Mouse (Mus musculus) spleen, embryonic (tissue): Measurements from ENCODE around the gene Tbc1d10b.

Experiments used
- CTCF ChIA-PET: fragments of 350-600 bp; sonication (Branson Sonifier 250); formaldehyde crosslinking; loops from one replicate; lab custom pipeline; 2022; lab: Charles Lee

The Tbc1d10b gene

DNA sequence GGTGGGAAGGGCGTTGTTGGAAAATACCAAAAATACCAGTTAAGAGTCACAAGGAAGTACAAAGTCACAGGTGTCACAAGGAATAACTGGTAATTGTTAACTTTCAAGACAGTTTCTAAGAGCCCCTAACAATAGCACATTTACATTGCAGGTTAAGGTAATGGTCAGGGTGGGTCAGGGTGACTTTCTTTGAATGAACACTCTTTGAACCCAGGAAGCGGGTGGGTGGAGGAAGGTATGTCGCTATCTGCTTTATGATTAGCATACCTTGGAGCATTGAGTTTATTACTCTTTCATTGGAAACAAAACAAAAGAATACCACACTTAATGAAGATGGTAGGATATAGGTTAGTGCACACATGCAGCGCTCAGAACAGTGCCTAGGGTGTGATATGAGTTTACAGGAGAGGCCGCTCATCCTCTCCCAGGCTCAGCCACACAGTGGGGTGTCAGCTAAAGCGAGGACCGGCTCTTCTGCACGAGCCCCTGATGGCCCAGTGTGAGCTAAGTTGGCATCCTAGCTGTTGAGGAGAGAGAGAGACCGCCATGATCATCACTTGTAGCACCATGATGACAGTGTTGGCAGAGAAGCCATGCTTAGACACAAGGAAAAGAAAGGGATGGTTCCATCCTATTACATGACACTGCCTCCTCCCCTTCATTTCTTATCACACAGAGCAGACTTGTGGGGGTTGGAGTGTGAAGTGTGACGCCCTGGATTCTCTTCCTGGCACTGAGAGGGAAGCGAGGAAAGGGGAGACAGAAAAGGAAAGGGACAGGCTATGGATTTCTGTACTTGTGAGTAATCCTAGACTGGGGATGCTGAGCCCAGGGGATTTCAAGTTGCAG lies 17.1 kb upstream of the Tbc1d10b start:
- CTCF ChIA-PET, result interaction anchor here (0.7 kb wide), 1 partner anchor 8 kb away, joined by 3 read pairs; no protein-coding TSS in a partner anchor

DNA sequence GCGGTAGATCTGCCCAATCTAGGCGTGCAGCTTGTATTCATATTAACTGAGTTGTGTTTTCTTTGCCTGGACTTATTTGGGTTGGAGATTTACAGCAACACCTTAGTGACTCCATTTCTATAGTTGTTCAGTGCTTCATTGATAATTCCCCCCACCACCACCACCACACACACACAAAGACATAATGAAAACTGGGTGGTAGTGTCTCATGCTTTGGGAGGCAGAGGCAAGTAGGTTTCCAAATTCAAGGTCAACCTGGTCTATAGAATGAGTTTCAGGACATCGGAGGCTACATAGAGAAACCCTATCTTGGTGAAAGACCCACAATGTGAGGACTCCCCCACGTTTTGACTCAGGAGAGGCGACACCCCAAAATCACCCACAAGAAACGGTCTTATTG lies 16.3 kb upstream of the Tbc1d10b start:
- CTCF ChIA-PET, result no interaction called here

DNA sequence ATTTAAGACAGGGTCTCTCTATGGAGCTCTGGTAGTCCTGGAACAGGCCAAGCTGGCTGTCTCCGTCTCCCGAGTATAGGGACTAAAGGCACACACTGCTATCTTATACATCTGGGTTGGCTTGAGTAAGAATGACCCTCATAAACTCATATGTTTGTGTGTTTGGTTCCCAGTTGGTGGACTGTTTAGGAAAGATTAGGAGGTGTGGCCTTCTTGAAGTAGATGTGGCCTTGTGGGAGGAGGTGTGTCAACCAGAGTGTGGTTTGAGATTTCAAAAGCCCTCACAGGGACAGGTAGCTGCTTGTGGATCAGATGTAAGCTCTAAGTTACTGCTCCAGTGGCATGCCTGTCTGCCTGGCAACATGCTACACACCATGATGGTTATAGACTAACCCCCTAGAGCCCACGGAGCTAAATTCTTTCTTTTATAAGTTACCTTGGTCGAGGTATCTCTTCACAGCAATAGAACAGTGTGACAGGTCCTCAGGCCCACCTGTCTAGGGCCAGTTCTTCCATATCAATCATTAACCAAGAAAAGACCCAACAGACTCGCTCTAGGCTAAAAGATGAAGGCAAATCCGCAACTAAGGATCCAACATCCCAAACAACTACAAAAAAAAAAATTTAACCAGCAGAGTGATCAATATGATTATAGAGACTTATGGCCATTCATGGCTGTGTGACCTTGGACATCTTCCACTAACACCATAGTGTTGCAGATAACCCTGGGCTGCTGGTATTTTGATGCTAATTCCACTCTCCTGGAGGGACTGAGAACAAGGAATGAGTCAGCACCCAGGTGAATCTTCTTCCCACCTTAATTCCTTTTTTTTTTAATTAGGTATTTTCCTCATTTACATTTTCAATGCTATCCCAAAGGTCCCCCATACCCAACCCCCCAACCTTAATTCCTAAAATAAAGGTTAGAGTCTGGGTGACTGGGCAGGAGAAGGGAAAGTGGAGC lies 15.5 kb upstream of the Tbc1d10b start:
- CTCF ChIA-PET, result interaction anchor here (0.6 kb wide), 2 partner anchors 223 to 296 kb away, joined by 3 read pairs; no protein-coding TSS in a partner anchor

DNA sequence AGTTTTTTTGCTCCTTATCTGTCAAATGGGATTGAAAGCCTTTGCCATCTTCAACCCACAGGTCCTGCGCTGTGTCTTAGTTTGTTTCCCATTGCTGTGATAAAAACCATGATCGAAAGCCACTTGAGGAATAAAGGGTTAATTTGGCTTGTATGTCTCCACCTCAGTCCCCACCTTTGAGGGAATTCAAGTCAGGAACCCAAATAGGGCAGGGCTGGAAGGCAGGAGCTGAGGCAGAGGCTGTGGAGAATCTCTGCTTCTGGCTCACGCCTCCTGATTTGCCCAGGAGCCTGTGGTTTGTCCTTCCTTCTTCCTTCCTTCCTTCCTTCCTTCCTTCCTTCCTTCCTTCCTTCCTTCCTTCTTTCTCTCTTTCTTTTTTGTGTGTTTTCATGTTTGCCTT lies 14.8 kb upstream of the Tbc1d10b start:
- CTCF ChIA-PET, result interaction anchor here (0.6 kb wide), 2 partner anchors 222 to 295 kb away, joined by 3 read pairs; no protein-coding TSS in a partner anchor

DNA sequence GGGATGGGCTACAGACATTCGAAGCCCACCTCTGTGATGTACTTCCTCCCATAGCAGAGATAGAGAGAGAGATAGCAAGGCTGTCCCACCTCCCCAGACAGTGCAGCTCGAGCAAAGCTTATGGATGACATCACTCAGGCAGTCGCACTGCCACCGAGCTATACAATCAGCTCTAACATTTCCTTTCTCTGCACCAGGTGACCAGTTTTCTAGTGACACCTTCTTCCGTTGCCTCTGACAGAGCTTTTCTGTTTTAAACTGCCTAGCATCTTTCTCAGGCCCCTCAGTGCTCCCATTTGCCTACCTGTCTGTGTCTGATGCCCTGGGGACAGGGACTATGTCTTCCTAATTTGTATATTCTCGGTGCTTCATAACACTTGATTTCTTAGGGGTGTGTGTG lies 12.2 kb upstream of the Tbc1d10b start:
- CTCF ChIA-PET, result interaction anchor here (0.6 to 0.7 kb wide), 4 partner anchors 23 to 593 kb away, joined by 3 to 7 read pairs (median 3); no protein-coding TSS in a partner anchor

DNA sequence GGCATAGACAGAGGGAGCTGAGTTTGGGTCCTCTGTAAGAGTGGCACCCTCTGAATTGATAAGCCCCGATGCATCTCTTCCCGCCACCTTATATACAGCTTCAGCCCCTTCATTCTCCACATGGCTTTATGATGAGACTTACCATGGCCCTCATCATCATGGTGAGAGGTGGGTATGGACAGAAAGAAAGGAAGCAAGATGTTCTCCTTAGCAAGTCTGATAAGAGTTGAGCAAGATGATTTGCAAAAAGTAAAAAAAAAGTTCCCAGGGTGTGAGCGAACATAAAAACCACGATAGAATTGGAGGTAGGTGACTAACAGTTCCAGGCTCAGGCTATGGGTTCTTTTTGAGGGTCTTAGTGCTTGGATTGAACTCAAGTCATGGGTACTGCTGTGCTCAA lies 10.4 kb upstream of the Tbc1d10b start:
- CTCF ChIA-PET, result interaction anchor here (0.6 to 0.7 kb wide), 2 partner anchors 8 to 202 kb away, joined by 9 to 14 read pairs; partner anchors contain the start of gene Pagr1b

DNA sequence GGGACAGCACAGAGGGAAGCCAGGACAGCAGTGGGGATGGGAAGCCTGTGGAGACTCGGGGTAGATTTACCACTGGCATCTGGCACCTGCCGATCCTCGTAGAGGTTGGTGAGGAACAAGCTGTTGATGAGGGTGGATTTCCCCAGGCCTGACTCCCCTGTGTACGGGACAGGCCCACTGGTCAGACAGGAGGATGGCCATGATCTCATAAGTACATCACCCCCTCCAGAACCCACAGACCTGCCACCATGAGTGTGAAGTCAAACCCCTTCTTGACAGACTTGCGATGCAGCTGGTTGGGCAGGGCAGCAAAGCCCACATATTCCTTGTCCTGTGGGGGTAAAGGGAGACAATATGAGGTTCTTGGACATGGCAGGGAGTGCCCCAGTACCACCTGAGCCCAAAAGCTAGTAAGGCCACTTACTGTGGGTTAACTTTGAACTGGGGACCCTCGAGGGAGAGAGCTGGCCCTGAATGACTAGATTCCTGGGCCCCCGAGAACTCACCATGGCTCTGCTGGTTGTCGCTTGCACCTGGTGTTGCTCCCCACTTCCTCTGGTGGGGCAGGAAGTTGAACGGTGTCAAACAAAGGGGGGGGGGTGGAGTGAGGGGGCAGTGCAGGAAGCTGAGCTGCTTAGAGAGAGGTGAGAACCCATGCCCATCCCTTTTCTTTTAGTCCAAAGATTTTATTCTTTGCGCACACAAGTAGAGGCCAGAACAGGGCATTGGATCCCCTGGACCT lies 9.8 kb upstream of the Tbc1d10b start:
- CTCF ChIA-PET, result interaction anchor here (0.6 kb wide), 2 partner anchors 8 to 174 kb away, joined by 3 to 9 read pairs; no protein-coding TSS in a partner anchor

DNA sequence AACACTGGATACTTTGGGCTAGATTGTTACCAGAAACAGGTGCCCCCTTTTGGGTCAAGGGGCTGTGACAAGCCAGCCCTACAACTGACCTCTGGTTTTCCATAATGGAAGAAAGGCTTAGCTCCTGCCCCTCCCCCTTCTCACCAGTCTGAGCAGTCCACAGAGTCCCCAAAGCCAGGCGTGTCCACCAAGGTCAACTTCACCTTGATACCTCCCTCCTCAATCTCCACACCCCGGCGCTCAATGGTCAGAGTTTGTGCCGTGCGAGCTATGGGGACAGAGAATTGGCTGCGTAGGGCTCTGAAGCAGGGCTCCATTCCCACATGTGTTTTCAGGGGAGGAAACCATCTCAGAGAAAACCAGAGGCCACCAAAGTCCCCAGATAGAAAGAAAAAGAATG lies 9.2 kb upstream of the Tbc1d10b start:
- CTCF ChIA-PET, result interaction anchor here (0.6 kb wide), 3 partner anchors 8 to 174 kb away, joined by 3 read pairs; no protein-coding TSS in a partner anchor

DNA sequence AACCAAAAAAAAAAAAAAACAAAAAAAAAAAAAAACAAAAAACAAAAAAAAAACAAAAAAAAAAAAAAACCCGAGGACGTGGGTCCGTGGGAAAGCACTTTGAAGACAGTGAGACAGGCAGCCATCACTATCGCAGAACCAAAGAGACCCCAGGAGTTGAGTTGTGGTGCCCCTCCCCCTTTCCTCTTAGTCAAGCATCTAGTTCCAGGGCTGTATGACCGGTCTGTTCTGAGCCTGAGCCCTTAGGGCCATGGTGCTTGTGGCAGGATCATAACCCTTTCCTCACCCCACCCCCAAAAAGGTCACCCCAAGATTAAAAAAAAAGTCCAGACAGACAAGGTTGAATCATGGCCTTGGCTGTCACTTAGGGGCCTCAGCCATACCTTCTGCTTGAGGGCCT lies 8.0 kb upstream of the Tbc1d10b start:
- CTCF ChIA-PET, result no interaction called here

DNA sequence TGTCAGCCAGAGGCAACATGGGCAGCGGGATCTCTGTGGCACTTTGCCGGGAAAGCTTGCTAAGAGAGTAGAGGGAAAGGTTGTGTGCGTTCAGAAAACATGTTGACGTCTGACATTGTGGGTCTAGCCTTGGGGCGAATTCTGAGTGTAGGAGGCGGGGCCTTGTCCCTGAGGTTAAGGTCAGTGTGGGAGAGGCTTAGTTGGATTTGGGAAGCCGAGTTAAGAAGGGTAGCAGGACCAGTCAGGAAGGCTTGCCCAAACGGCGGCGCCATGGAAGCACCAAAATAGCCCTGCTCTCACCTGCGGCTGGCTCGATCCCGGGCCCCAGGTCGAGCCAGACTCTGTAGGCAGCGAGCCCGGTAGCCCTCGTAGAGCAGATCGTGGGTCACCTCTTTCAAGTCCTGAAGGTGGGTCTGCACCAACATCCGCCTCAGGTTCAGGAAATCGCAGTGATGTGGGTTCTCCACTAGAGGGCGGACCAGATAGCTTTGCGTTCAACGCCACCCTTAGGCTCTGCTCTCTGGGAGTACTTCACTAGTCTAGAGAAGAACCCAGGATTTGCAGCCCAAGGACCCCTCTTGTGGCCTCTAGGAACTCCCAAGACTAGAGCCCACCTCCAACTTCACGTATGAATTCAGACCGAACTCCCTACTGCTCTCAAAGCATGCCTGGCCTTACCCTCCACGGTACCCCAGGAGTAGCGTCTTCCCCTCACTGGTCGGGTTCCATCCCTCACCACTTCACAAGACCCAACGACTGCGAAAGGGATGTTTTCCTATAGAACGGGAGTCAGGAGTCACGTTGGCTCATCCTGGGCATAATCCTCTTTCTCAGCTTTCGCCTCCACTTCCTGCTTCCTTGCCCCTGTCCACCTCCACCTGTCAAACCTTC lies 7.0 kb upstream of the Tbc1d10b start:
- CTCF ChIA-PET, result no interaction called here

DNA sequence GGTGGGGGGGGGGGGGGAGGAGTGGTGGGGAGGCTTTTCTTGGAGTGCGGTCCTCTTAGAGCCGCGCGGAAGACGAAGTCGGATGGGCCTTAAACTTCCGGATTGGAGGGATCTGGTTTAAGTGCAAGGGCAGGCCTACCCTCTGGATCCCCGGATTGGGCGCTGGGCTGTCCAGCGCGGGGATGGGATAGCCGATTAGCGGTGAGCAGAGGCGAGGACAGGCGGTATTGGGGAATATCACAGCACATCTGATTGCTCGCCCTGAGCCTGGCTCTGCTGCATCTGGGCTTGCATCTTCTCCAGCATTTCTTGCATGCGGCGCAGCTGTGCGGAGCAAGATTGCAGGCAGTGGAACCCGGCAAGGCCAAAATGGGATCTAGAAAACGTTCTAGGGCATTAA lies 6.3 kb upstream of the Tbc1d10b start:
- CTCF ChIA-PET, result interaction anchor here (0.7 to 1.1 kb wide), 2 partner anchors 13 to 104 kb away, joined by 6 to 10 read pairs; no protein-coding TSS in a partner anchor

DNA sequence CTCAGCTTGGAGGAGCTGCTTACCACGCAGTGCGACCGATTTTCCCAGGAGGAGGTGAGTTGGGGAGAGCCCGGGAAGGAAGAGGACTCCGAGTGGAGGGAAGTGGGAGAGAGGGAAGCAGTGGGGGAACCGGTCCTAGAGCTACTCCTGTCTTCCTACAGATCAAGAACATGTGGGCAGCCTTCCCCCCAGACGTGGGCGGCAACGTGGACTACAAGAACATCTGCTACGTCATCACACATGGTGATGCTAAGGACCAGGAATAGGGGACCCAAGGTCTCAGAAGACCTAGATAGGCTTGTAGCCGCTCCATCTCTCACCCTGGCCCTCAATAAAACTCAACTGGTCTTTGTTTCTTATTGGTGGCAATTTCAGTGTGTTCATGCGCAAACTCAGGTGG lies 5.7 kb upstream of the Tbc1d10b start:
- CTCF ChIA-PET, result interaction anchor here (0.7 to 1.1 kb wide), 3 partner anchors 14 to 103 kb away, joined by 3 to 10 read pairs (median 6); no protein-coding TSS in a partner anchor

DNA sequence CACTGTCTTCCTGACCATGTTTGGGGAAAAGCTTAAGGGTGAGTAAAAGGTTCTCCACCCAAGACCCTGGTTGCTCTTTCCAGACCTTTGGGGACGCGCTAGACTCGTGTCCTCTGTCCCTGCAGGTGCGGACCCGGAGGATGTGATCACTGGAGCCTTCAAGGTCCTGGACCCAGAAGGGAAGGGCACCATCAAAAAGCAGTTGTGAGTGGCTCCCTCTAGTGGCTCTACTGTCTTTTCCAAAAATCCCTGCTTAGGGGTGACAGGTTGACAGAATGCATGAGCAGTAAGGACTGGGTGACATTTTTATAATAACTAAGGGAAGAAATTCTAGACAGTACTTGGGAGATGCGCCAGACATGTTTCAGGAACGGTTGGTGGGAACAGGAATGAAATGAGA lies 5.2 kb upstream of the Tbc1d10b start:
- CTCF ChIA-PET, result interaction anchor here (0.7 to 1.1 kb wide), 3 partner anchors 14 to 90 kb away, joined by 3 to 6 read pairs (median 4); no protein-coding TSS in a partner anchor

DNA sequence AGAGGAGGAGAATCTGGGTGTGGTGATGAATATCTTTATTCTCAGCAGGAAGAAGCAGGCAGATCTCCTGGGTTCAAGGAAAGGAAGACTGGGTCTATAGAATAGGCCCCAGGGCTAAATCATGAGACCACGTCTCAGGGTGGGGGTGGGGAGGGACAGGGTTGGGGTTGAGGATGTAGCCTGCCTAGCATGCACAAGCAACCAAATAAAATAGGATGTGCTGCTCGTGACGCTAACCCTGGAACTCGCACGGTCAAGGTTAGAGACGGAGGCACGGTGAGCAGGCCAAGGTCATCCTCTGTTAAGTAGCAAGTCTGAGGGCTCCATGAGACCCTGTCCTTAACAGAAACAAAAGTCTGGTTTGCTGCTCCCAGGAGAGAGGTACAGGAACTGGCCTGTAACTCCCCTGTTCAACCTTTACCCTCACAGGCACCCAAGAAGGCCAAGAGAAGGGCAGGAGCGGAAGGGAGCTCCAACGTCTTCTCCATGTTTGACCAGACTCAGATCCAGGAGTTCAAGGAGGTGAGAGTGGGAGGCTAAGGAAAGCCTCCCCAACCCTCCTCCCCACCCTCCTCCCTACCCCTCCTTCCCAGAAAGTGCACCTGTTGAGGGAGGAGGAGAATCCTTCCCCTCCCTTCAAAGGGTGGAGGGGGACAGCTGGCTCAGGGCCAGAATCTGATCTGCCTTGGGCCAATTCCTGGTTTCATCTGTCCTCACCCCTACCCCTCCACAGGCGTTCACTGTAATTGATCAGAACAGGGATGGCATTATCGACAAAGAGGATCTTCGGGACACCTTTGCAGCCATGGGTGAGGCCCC lies 4.4 kb upstream of the Tbc1d10b start:
- CTCF ChIA-PET, result interaction anchor here (0.5 to 1.1 kb wide), 3 partner anchors 28 to 91 kb away, joined by 3 to 4 read pairs (median 3); no protein-coding TSS in a partner anchor

DNA sequence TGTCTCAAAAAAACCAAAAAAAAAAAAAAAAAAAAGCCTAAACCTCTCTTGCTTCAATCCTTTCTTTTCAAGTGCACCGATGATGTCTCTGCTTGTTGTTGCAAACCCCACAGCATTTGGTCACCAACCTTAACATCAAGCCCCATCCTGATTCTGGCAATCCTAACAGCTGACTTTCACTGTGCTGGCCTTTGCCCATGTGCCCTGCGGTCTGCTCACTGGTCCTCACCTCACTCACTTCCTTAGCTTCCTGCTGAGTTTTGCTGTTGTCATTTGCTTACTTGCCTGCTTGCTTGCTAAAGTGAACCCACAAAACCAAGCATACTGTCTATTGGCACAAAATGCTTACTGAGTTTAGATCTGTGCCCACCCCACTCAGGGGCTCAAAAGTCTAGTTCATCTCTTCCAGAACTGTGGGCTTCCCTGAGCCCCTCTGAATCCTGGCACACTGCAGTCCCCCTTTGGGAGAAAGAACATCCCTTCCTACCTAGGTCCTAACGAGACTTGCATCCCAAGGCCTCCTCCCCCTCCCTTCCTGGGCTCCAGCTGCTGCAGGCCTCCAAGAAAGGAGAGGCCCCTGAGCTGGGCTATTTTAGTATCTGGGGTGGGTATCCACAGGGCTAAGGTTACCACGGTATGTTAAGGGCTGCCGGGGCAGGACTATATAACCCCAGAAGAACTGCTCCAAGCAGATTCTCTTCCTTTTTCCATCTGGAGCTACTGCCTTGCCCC lies 2.9 kb upstream of the Tbc1d10b start:
- CTCF ChIA-PET, result interaction anchor here (0.6 kb wide), 1 partner anchor 715 kb away, joined by 3 read pairs; no protein-coding TSS in a partner anchor

DNA sequence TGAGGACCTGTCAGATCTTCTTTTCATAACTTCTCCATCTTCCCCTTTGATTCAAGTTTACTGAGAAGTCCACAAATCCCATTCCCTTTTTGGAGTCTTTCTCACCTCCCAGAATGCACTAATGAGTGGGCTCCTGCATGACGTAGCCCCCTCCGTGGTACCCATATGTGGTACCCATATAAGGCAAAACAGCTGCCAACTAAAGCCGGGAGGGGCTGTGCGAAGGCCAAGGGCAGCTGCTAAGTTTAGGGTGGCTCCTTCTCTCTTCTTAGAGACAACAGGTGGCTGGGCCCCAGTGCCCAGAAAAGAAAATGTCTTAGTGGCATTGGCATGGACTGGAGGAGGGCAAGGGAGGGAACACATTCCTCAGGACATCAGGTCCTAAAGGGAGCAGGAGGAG lies 2.0 kb upstream of the Tbc1d10b start:
- CTCF ChIA-PET, result interaction anchor here (0.6 kb wide), 1 partner anchor 867 kb away, joined by 4 read pairs; no protein-coding TSS in a partner anchor

DNA sequence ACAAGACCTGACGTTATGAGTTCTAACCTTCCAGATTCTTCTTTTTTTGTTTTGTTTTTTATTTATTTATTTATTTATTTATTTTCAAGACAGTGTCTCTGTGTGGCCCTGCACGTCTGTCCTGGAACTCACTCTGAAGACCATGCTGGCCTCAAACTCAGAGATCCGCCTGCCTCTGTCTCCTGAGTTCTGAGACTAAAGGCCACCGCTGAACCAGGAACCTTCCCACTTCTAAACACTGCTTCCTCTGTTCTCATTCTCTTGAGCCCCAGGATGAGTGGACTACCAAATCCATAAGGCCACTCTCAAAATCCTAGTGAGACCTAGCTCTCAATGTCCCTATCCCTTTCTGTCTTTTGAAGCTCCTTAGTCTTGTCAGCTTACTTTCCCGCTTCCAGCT lies 1.6 kb upstream of the Tbc1d10b start:
- CTCF ChIA-PET, result interaction anchor here (0.5 kb wide), 1 partner anchor 185 kb away, joined by 4 read pairs; no protein-coding TSS in a partner anchor
